Mouse (Mus musculus): ENCODE data around the gene Apon.
"Not testable (repeated sequence)": the region's sequence is repeated elsewhere in the genome, so short reads cannot be mapped to it uniquely, and the experiment has no call there.

GRCm38 (mm10) chr10:128272819-128273439 lies 19.0 kb downstream of the Apon start:
- not testable (repeated sequence) for TF ChIP-seq CTCF (IDR thresholded peaks at IDR 0.05; ENCODE audit: low read depth); EP300 (optimal IDR thresholded peaks at IDR 0.05)

Measured in stomach, postnatal 0 days (tissue).